Mouse (Mus musculus) thymus, adult 18-20 months (tissue): Measurements from ENCODE around the gene Ldb1.
"Not testable (repeated sequence)": the region's sequence is repeated elsewhere in the genome, so short reads cannot be mapped to it uniquely, and the experiment has no call there.

Experiments used
- DNase-seq, 2 experiments: peaks; one replicate each; pipeline ENCODE4 v3.0.0; 2022; ENCODE audit warnings: mixed read lengths in 2 of 2

The Ldb1 gene

DNA sequence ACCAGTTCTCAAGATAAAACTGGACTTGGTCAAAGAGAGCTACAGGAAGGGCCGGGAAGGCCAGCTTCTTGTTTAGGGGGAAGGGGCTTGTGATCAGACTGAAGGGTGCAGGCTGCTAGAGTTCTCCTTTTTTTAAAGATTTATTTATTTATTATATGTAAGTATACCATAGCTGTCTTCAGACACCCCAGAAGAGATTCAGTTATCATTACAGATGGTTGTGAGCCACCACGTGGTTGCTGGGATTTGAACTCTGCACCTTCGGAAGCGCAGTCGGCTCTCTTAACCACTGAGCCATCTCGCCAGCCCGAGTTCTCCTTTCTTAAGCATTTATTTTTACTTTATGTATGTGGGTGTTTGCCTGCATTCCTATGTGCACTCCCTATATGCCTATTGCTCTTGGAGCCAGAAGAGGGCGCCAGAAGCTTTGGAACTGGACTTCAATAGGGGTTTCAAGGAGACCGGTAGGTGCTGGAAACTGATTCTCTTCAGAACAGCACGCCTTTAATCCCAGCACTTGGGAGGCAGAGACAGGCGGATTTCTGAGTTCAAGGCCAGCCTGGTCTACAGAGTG is 16.2 kb downstream of the Ldb1 start:
- no peak for DNase-seq

DNA sequence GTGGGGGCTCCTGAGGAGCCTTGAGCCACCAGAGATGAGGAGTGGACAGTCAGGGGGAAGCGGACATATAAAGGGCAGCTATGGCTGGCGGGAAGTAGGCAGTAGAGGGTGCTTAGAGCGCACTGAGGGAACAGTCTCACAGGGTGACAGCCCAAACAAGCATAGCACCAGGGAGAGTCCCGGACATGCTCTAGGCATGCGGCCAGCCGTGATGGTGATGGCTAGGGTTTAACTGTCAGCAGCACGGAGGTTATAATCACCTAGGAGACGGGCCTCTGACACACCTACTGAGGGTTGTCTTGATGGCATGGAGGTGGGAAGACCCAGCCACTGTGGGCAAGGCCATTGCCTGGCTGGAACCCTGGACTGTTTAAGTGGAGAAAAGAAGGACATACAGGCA is 18.4 kb downstream of the Ldb1 start:
- DNase-seq = no peak

DNA sequence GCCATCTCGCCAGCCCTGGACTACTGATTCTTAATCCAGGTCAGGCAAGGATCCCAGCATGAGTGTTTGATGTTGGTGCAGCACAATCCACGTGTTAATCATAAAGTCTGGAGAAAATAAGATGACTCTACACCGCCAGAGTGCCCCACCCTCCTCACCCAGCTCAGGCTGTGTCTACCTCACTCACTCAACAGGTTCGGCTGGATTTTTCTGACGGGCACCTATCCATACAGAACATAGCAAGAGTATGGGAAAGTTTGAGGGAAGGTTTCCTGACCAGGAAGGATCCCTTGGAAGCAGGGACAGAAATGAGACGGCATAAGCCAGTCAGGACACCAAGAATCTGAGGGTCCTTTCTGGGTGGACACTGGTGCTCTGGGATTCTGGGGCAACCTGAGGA is 20.1 kb downstream of the Ldb1 start:
- no peak for DNase-seq

DNA sequence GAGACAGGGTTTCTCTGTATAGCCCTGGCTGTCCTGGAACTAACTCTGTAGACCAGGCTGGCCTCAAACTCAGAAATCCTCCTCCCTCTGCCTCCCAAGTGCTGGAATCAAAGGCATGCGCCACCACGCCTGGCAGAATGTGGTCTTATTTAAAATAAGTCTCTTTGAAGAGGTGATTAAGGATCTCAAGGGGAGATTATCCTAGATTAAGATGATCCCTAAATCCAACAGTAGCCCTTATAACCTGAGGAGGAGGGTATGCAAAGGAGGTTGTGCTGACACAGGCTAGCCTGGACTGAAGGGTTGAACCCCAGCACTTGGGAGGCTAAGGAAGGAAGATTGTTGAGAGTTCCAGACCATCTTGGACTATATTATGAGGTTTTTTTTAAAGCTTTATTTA is 29.0 kb downstream of the Ldb1 start:
- DNase-seq = no peak

DNA sequence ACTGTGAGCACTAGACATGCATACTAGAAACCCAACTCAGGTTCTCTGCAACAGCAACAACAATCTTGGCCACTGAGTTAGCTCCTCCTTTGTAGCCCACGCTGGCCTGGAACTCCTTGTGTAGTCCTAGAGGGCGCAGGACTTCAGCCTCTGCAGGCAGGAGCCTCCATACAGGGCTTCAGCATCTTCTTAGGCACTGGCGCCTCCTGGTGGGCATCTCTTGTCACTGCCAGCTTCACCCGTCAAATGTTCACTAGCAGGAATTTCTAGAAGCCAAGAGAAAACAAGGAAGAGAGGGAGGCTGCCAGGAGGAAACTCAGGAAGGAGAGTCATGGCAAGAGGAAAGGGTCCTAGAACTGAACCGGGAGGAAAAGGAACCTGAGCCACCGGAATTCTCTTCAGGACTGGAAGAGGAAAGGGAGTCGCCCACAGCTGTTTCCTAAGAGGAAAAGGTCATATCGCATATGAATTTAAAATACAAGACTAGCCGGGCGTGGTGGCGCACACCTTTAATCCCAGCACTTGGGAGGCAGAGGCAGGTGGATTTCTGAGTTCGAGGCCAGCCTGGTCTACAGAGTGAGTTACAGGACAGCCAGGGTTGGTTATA is 30.3 kb downstream of the Ldb1 start:
- peak; percentile 62 to 66 for DNase-seq

DNA sequence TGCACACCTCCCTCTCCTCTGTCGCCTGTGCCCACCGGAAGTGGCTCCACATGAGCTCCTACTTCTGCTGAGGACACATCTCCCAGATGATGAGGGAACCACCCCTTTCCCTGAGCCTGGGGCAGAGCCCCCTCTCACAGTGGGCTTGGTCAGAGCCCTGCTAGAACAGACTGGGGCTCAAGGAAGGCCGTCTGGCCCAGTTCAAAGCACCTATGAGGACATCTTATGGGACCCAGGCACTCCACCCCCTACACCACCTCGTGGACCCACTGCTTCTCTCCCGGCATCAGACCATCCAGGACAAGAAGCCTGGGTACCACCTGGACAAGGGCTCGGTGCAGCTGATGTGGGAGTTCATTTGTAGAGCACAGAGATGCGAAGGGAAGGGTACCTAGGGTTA is 39.3 kb downstream of the Ldb1 start:
- no peak for DNase-seq

DNA sequence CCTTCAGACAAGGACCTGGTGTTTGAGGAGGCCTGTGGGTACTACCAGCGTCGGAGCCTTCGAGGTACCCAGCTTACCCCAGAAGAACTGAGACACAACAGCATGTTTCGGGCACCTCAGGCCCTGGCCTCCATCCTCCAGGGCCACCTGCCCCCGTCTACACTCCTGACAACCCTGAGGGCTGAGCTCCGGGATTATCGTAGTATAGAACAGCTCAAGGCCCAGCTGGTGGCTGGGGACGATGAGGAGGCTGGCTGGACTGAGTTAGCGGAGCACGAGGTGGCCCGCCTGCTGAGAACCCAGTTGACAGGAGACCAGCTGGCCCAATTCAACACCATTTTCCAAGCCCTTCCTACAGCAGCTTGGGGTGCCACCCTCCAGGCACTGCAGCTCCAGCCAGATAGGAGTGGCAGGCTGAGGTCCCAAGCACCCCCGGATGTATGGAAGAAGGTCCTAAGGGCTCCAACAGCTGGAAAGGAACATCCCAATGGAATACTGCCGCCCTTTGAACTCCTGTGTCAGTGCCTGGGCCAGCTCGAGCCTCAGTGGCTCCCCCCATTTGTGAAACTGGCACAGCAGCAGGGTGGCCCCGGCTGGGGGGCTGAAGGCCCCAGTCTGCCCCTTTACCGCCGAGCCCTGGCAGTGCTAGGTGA is 40.1 kb downstream of the Ldb1 start:
- no peak for DNase-seq

DNA sequence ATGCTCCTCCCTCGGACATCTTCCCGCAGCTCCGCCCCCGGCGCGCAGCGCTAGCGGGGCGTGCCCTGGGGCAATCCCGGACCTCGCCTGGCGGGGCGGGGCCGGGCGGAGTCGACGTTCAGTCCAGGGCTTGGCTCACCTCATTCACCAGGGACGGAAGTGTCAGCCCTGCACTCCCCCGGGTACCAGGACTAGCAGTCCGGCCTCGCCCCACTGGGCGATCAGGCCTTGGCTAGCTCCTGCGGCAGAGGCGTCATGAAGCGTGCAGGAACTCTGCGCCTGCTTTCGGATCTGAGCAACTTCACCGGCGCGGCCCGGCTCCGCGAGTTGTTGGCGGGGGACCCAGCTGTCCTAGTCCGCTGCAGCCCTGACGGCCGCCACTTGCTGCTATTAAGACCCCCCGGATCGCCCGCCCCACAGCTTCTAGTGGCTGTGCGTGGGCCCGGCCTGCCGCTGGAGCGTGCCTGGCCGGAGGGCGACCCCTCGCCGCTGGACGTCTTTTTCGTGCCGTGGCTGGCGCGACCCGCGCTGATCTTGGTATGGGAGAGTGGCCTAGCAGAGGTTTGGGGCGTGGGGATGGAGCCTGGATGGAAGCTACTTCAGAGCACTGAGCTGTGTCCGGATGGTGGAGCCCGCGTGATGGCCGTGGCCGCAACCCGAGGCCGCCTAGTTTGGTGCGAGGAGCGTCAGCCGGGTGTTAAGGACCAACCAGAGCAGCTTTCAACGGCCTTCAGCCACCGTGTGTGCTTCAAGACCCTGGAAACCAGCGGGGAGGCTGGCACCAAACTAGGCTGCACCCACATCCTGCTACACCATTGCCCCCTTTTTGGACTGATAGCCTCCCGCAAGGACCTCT is 41.4 kb downstream of the Ldb1 start, which contains the start of gene Hps6:
Gene Hps6 (plus strand): TSS at position 138 of the 856 bp plus-strand sequence.
- DNase-seq = peak; percentile 78 to 80

DNA sequence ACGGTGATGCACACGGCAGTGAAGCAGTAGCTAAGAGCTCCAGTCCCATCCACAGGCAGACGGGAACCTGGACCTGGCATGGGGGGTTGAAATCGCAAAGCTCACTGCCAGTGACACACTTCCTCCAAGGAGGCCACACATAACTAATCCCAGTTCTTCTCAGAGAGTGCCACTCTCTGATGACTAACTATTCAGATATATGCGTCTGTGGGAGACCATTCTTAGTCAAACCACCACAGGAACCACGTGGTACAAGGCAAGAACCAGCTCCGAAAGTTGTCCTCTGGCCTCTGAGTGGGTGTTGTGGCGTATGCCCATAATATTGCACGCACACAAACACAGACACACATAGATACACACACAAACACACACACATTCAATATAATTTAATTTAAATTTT is 42.7 kb downstream of the Ldb1 start:
- no peak for DNase-seq

DNA sequence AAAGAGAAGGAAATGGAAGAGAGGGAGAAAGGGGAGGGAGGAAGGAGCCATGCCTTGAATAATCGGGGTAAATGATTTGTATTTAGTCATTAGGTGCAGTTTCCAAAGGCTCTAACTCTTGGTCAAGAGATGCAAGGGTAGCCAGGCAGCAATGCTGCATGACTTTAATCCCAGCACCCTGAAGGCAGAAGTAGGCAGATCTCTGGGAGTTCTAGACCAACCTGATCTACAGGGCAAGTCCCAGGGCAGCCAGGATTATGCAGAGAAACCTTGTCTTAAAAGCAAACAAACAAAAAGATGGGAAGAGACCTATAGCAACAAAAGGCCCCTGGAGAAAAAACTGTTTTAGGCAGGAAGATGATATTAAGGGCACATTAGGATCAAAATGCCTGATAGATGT is 45.6 kb downstream of the Ldb1 start:
- DNase-seq = no peak

DNA sequence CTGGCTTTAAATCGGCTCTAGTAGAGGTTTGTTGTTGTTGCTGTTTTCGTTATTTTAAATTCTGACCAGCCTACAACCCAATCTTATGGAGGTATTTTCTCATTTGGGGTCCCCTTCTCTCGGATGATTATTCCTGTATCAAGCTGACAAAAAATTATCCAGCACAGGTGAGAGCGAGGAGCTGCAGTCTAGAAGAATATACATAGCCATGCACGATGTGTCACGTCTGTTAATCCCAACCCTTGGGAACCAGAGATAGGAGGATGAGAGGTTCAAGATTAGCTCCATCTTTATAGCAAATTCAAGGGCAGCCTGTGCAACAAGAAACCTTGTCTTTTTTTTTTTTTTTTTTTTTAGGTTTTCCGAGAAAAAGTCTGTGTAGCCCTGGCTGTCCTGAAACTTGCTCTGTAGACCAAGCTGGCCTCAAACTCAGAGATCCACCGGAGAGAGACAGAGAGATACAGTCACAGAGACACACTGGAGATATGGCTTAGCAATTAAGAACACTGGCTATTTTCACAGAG is 46.3 kb downstream of the Ldb1 start:
- DNase-seq = no peak

DNA sequence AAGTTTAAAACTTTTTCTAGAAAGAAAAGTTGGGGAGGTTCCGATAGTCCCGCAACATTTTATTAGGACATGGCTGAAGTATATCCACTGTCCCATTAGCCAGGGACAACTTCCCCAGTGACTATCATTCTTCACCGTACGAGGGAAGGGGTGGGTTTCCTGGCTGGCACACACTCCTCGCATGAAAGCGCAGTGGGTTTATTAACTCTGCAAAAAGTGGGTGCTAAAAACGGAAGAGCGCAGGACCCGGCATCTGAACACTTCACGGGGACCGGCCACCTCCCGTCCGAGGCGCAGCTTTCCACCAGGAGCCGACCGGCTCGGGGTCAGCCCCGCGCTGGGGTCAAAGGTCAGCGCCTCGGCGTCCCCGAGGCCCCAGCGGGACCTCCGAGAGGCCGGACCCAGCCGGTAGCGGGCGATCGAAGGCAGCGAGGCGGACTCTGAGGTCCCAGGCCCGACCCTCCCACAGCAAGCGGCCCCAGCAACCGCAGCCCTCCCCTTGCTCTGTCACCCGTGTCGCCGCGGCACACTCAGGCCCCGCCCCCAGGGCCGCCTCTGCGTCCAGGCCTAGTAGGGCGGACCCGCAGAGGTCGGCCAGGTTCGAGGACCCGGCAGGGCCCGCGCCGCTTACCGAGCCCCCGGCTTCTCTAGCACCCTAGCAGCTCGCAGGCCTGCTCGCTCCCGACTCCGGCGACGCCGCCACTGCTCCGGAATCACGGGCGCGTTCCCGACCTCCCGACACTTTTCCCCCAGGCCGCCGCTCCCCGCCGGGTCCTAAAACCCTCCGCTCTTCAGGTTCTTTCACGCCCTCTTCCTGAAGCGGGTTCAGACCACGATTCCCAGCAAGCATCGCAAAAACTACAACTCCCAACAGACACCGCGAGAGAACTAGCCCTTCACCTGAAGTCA is 47.0 kb downstream of the Ldb1 start, which contains the start of gene Armh3:
Gene Armh3 (minus strand): TSS at position 704 of the 909 bp plus-strand sequence.
- peak; percentile 85 to 90 for DNase-seq

DNA sequence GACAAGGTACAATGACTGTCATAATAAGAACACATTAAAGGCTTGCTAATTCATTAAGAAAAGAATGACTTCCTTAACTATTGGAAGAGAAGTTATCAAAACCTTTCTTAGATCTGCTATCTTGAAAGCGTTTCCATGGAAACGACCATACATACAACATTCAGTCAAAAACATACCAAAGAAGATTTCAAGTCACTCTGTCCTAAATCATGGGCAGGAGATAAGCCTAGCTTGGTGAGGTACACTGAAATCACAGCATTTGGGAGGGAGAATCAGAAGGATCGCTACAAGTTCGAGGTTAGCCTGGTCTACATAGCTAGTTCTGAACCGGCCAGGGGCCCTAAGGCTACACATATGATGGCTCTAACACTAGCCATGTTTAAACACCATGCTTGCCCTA is 47.6 kb downstream of the Ldb1 start:
- no peak for DNase-seq

DNA sequence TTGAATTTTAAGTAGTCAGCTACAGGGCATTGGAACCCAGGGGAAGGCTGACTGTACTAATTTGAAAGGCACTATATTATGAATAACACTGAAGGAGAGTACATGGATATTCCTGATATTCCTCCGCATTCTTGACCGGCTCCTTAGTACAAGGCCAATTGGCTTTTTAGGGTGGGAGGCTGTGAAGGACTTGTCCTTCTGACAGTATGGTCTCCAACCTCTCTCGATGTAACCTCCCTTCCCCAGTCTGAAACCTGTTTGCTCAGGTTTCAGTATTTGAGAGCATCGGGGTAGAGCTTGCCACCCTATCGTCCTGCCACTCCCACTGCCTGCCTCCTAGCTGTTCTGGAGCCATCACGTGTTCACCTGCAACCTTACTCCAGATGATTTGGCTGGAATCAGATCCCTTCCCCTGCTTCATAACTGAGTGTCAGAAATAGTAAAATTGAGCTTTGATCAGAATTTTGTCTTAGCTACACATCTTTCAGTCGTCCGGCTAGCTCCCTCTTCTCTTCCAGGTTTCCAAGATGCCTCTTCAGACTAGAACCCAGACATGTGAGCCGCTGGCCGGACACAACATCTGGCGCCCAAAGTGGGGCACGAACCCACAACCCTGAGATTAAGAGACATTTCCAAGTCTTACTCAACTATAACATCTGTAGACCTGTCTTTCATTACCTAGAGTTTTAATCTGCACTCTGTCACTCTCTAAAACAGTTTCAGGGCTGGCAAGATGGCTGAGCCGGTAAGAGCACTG is 50.9 kb downstream of the Ldb1 start:
- DNase-seq = no peak

DNA sequence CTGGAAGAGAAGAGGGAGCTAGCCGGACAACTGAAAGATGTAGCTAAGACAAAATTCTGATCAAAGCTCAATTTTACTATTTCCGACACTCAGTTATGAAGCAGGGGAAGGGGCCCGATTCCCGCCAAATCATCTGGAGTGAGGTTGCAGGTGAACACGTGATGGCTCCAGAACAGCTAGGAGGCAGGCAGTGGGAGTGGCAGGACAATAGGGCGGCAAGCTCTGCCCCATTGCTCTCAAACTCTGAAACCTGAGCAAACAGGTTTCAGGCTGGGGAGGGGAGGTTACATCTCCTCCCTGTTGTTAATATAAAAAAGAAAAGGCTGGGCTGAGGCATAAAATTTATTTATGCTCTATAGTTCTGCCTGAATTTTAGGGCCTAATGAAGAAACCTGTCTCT is 51.6 kb downstream of the Ldb1 start:
- not testable (repeated sequence) for DNase-seq

DNA sequence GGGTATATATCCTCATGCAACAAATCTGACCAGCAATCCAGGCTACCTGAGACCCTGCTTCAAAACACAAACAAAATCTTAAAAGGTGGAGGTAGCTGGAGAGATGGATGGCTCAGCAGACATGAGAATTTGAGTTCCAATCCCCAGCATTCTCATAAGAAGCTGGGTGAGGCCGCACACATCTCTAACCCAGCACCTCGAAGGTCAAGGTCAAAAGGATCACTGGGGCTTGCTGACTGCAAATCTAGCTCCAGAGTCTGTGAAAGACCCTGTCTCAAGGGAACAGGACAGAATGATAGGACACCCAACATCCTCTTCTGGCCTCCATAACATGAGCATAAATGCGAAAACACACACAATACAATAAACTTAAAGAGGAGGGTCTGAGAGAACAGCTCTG is 53.8 kb downstream of the Ldb1 start:
- no peak for DNase-seq

DNA sequence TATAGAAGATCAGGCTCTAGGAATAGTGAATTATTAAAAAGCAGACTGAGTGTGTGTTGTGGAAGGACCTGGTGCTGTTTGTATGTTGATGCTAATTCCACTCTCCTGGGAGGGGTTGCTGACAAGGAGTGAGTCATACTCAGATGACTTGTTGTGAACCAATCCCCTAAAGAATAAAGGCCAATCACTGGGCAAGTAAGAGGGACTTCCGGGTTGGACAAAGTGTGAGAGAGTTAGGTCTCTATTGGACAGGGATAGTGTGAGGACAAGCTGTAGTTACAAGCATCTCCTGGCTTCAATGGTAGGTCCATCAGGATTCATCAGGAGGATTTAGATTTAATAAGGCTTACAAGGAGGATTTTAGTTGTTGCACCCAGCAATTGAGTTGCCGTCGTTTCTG is 56.8 kb downstream of the Ldb1 start:
- no peak for DNase-seq

DNA sequence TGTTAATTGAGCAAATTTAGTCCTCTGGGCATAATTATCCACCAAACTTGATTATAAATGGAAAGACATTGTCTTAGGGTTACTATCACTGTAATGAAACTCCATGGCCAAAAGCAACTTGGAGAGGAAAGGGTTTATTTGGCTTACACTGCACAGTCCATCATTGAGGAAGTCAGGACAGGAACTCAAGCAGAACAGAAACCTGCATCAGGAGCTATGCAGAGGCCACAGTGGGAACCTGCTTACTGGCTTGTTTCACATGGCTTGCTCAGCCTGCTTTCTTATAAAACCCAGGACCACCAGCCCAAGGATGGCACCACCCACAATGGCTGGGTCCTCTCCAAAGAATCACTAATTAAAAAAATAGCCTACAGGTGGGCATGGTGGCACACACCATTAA is 60.6 kb downstream of the Ldb1 start:
- no peak for DNase-seq
